Mouse (Mus musculus): Measurements from ENCODE around the gene Sorcs2. TPM values are rescaled to one million over a fixed set of nuclear protein-coding genes. Genes with fewer than 3 reads are reported as not detected.

Sorcs2 gene
- total RNA-seq, 2 experiments from 2014 or later, result 0.94 to 2.3 TPM

DNA sequence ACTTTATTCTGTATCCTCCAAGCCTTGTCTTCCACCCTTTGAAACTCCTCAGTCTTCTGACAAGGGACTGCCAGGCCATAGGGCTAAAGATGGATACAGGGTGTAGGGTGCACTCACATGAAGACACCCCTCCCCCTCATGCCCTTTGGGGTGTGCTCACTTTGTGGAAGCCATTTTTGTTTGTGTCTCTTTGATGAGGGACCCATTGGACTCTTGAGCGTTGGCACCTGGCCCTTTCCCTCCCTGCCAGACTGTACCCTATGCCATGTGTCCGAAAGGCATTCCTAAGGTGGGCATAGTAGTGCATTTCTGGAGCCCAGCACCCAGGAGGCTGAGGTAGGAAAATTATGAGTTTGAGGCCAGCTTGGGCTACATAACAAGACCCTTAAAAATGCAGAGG is 341.0 kb downstream of the Sorcs2 start:
- intact Hi-C loops (cut with DNase I), result no loop called here
- TF ChIP-seq CTCF (IDR thresholded peaks at IDR 0.05), result no peak
- DNase-seq, result no peak
- Histone ChIP-seq H3K4me3 (no peak overlapping the region), H3K27ac (no peak overlapping the region)

DNA sequence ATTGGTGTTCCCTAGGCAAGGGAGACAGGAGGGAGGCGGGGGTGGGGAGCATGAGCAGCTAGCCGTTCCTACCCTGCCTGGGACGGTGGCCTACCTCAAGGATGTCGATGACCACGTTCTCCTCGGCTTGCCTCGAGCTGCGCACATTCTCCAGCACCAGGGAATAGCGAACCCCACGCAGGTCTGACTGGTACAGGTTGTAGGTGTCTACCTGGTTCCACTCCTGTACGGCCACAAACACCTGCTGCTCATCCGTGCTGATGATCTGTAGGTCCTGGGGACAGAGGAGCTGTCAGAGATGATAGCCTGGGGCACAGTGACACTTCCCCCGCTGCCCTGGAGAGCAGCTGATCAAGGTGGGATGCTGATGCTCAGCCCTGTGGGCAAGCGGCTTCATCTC is 342.1 kb downstream of the Sorcs2 start:
- intact Hi-C loops (cut with DNase I), result no loop called here
- H3K27ac ChIP-seq, result no peak overlapping the region
- H3K4me3 ChIP-seq, result no peak overlapping the region
- TF ChIP-seq CTCF (IDR thresholded peaks at IDR 0.05), result no peak
- DNase-seq, result no peak

DNA sequence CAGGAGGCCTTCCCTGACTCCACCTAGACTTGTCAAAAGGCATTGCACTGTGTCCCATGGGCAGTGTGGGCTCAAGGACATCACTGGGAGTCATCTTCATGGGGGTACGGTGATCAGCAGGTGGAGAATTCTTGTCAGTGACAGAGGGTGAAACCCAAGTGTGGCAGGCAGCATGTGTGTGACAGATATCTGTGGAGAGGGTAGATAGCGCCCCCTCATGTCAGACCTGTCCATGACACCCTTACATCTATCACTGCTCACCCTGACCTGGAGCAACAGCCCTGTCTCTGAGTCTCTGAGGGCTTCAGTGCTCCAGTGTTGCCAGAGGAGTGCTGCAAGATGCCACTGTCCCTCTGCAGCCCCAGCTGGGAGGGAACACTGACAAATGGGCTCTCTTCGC is 343.4 kb downstream of the Sorcs2 start:
- no peak overlapping the region for H3K27ac ChIP-seq
- DNase-seq, result no peak
- intact Hi-C loops (cut with DNase I), result no loop called here
- TF ChIP-seq CTCF (IDR thresholded peaks at IDR 0.05), result peak; percentile 10; the same call in 1 of the 2 replicates
- no peak overlapping the region for H3K4me3 ChIP-seq

DNA sequence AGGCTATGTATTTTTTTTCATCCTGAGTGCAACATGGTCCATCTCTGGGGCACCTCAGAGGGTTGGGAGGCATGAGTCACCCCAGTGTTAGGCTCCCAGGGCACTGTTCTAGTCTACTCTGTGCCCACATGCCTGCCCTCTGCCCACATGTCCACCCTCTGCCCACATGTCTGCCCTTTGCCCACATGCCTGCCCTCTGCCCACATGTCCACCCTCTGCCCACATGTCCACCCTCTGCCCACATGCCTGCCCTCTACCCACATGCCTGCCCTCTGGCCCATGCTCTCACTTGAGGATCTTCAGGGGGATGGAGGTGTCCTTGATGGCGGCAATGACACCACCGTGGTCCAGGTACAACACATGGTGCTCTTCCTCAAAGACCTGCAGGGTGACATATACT is 354.8 kb downstream of the Sorcs2 start:
- H3K4me3 ChIP-seq, result no peak overlapping the region
- intact Hi-C loops (cut with DNase I), result loop anchor here (5.0 kb wide), 1 partner anchor 169 kb away; no protein-coding TSS in a partner anchor
- no peak for TF ChIP-seq CTCF (IDR thresholded peaks at IDR 0.05)

DNA sequence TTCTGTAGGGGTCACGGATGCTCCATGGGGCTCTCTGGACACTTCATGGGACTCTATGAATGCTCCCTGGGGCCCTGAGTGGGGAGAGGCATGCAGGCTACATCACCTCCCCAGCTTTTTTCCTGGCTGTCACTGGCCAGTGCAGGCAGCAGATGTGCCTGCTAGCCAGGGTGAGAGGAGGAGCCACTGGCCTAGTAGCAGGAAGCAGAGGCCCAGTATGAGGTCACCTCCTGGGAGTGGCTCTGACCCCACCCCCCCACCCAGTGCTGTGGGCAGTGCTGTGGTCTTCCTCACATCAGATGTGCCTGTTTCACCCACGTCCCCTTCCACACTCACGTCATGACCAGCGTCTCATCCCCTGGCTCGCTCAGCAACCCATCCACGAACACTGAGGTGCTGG is 356.2 kb downstream of the Sorcs2 start:
- H3K27ac ChIP-seq, result no peak overlapping the region
- intact Hi-C loops (cut with DNase I), result loop anchor here (5.0 kb wide), 1 partner anchor 171 kb away; no protein-coding TSS in a partner anchor
- no peak for DNase-seq
- TF ChIP-seq CTCF (IDR thresholded peaks at IDR 0.05), result no peak
- no peak overlapping the region for H3K4me3 ChIP-seq

More for the DNA sequence above, 354.8 kb downstream of the Sorcs2 start:
- no peak for DNase-seq
- no peak overlapping the region for H3K27ac ChIP-seq

DNA sequence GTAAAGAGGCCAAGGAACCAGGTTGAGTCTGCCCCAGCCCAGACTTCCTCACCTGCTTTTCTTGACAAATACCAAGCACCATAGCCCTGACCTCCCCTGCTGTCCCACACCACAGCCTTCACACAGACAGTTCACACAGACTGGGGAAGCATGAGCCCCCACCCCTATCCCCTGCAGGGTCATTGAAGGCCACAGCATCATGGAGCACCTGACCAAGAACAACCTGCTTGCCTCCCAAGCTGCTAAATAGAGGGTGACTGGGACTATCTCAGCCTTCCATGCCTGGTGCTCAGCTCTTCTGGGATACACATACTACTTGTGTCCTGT is 356.7 kb downstream of the Sorcs2 start:
- intact Hi-C loops (cut with DNase I), result loop anchor here (5.0 kb wide), 1 partner anchor 171 kb away; no protein-coding TSS in a partner anchor
- no peak for DNase-seq
- Histone ChIP-seq H3K27ac (no peak overlapping the region), H3K4me3 (no peak overlapping the region)
- no peak for TF ChIP-seq CTCF (IDR thresholded peaks at IDR 0.05)

DNA sequence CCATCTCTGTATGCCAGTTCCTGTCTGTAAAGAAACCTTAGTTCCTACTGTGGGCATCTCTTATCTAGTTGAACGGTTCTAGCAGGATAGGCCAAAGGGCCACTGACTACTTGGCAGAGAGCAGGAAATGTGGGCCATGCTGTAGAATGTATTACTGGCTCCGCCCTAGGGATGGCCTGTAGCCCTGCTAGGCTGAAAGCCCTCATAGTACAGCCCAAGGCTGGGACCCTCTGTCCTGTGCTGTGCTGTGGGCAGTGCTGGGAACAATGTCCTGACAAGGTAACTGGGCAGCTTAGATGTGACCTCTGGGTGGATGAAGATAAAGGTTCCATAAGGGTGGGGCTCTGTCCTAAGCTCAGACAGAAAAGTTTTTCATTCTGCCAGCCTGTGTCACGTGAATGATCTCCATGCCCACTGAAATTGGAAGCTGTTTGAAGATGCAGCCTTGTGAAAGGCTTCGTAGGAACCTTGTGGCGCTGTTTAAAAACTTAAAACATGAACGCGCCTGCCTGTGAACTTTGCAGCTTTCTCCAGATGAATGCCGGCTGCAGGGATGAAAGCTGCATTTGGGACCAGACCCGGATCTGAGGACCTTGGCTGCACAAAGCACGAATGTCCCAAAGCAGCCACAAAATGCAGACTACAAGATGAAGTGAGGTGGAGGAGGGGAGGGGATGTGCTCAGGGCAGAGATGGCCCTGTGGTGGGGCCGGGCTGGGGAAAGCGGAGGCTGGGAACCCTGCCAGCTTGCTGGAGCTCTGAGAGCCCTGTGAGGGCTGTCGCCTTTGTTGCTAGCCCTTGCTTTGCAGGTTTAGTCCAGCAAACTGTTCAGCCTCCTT is 357.3 kb downstream of the Sorcs2 start:
- no peak overlapping the region for H3K27ac ChIP-seq
- TF ChIP-seq CTCF (IDR thresholded peaks at IDR 0.05), result no peak
- H3K4me3 ChIP-seq, result no peak overlapping the region
- intact Hi-C loops (cut with DNase I), result loop anchor here (5.0 kb wide), 1 partner anchor 172 kb away; no protein-coding TSS in a partner anchor
- peak; percentile 49 for DNase-seq

DNA sequence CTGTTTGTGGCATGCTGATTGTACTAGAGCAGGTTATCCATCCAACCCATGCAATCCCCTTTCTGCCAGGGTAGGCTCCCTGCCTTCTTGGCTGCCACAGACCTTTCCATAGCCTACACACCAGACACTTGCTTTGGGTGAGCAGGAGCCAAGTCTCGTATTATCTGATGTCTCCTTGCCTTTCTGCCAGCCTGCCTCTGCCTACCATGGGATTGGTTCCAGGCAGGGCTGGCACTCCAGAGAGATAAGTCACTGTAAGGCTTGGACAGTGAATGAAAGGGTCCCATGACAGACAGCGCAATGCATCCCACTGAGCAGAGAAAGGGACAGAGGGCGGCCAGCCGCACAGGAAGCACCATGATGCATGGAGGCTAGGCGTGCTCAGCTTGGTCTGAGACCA is 358.3 kb downstream of the Sorcs2 start:
- Histone ChIP-seq H3K4me3 (no peak overlapping the region), H3K27ac (no peak overlapping the region)
- intact Hi-C loops (cut with DNase I), result loop anchor here (5.0 kb wide), 1 partner anchor 98 kb away; no protein-coding TSS in a partner anchor
- no peak for DNase-seq
- TF ChIP-seq CTCF (IDR thresholded peaks at IDR 0.05), result no peak

DNA sequence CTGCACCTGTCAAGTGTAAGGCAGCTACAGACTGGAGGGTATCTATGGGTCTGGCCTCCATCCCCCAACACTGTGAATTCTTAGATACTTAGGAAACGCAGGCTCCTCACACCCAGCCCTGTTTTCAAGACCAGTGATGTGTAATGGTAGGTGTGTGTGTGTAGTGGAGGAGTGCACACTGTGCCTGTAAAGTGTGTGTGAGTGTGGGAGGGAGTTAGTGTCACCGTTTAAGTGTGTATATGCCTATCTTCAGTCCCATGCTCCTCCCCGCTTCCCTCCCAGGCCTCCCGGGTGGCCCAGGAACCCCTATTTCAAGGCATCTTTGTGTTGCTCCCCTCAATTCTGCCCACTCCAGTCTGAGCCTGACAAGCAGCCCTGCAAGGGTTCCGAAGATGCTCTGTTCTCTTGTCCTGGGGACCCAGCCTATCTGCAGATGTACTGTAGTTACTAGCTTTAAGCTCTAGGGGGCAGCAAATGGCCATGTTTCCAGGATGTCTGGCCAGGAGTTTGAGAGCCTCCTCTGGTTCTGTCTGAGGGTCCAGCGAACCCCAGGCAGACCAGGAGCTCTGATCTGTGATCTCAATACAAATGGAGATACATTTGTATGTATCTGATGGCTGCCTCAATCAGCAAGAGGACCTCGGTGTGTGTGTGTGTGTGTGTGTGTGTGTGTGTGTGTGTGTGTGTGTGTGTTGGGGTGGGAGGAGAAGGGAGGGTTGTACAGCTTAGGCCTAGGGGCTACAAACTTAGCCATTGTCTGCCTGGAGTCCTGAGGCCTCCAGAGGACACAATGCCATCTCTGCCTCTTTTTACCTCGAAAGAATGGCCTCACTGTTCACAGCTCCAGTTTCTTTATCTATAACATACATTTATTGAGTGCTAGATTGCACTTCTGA is 364.2 kb downstream of the Sorcs2 start:
- DNase-seq, result peak; percentile 33
- intact Hi-C loops (cut with DNase I), result loop anchor here (1.0 to 5.0 kb wide), 4 partner anchors 69 to 365 kb away; partner anchors contain the start of gene Sorcs2
- no peak overlapping the region for H3K27ac ChIP-seq
- peak; percentile 82 for TF ChIP-seq CTCF (IDR thresholded peaks at IDR 0.05)
- H3K4me3 ChIP-seq, result no peak overlapping the region

DNA sequence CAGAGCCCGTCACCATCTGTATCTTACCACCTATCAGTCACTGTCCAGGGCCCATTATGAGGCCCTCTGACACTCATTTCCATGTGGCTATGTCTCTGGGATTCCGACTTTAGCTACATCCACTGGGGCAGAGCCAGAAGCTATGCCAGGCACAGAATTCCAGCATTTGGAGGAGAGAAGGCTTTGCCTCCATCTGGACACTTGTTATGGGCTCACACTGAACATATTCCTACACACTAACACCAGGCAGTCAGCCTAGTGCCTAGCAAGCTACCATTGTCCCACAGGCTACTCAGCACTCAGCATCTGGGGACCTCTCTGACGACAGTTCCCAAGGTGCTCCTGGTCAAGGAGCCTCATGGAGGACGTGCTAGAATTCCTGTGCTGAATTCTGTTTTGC is 372.9 kb downstream of the Sorcs2 start:
- Histone ChIP-seq H3K27ac (no peak overlapping the region), H3K4me3 (no peak overlapping the region)
- DNase-seq, result no peak
- intact Hi-C loops (cut with DNase I), result no loop called here
- TF ChIP-seq CTCF (IDR thresholded peaks at IDR 0.05), result no peak

DNA sequence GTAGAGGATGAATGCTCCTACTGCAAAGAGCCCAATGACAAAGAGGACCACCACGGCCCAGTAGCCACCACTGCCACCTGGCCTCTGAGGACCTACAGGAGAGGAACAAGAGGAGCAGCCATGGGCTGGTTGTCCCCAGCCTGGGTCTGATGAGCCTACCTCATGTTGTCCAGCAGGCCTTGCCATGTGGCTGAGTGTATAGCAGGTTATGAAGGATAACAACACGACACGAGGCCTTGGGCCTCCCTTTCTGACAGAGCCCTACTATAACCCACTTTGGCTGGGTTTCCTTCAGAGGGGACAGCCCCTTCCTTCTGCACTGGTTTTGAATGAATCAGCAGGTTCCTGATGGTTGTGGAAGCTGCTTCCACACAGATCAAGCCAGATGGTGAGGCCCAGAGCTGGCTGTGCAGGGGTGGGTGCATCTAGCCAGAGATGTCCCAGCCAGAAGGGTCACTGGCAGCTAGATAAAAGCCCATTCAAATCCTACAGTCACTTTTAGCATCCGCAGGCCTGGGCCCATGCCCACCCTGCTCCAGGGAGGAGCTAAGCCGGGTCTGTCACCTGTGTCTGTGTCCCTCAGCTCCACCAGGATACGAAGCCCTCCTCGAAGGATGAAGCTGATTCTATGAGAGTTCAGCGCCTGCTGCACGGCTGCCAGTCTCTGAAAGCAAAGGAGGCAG is 373.8 kb downstream of the Sorcs2 start:
- TF ChIP-seq CTCF (IDR thresholded peaks at IDR 0.05), result no peak
- intact Hi-C loops (cut with DNase I), result no loop called here

DNA sequence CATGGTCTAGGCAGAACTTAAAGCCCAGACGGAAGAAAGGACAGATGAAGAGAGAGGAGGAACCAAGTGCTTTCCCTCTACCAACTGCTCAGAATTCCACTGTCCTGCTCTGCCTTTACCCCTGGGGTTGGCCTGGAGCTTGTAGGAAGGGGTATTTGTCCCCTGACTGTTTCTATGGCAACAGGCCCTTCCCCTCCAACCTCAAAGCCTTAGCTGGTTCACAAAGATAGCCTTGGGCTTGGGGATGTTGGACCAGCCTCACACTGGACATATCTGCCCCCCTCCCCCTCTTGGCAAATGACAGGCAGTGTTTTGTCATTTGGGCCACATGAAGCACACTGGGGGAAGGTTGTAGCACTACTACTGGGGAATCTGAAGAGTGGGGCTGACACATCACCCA is 375.6 kb downstream of the Sorcs2 start:
- H3K4me3 ChIP-seq, result no peak overlapping the region

More for the DNA sequence above, 373.8 kb downstream of the Sorcs2 start:
- no peak overlapping the region for H3K4me3 ChIP-seq
- no peak for DNase-seq
- H3K27ac ChIP-seq, result no peak overlapping the region

More for the DNA sequence above, 375.6 kb downstream of the Sorcs2 start:
- DNase-seq, result no peak
- TF ChIP-seq CTCF (IDR thresholded peaks at IDR 0.05), result no peak
- intact Hi-C loops (cut with DNase I), result no loop called here
- H3K27ac ChIP-seq, result no peak overlapping the region
